11 mouse cellular contexts compared by ENCODE assay signal in genomic region chr2:150569847-150570590, GRCm38 (mm10). TPM values are rescaled to one million over a fixed set of nuclear protein-coding genes. Genes with fewer than 3 reads are reported as not detected.
DNase-seq lines count a peak whose midpoint lies in the region; ATAC-seq lines count a peak whose summit lies in the region.
"Had no signal": no experiment of that assay in that cellular context is flagged by ENCODE, and none has a peak within 500 bp of the region (broad histone marks: within the 10 kb centered on the region; RNA-seq: fewer than 3 reads in every experiment).

Gene Cst7 (plus strand): TSS chr2:150570415.

- H3K27me3 ChIP-seq in liver, embryonic 13.5 days = no peaks in the 10 kb centered on the region
- H3K27me3 ChIP-seq in splenic B cell, adult 2 months (ENCODE audit: control insufficient read depth, insufficient read depth, low read length, poor library complexity, severe bottlenecking) = no peaks in the 10 kb centered on the region
- H3K27me3 ChIP-seq: kidney, embryonic 15.5 days had no signal

- DNase-seq in MEL-GATA-1-ER (ENCODE audit: extremely low read depth, low read depth) = peak; percentile 53
- DNase-seq in liver, embryonic 13.5 days = no peak
- DNase-seq in splenic B cell, adult 2 months (ENCODE audit: low read depth, low spot score) = peak; percentile 25
- no peak for DNase-seq in urinary bladder, adult 2 months (ENCODE audit: low spot score)
- DNase-seq in right cerebral cortex, postnatal 36 days (ENCODE audit: low spot score in 2 of 2) = no peak
- DNase-seq in embryo, embryonic 10.5 days (ENCODE audit: low spot score) = no peak
- DNase-seq: heart, postnatal 36 days; lung, embryonic 14.5 days had no signal

- no peak within 1 kb of the TSS for H3K27ac ChIP-seq in liver, embryonic 13.5 days
- H3K27ac ChIP-seq: kidney, embryonic 15.5 days had no signal

- H3K4me1 ChIP-seq in liver, embryonic 13.5 days (replicated peaks) = peaks cover 32% of the 10 kb centered on the region
- H3K4me1 ChIP-seq: kidney, embryonic 15.5 days had no signal

- H3K4me3 ChIP-seq in liver, embryonic 13.5 days (replicated peaks) = no peak within 1 kb of the TSS
- H3K4me3 ChIP-seq: erythroblast, embryonic 14.5 days; kidney, embryonic 15.5 days had no signal

- no peaks in the 10 kb centered on the region for H3K9me3 ChIP-seq in liver, embryonic 13.5 days (replicated peaks)
- H3K9me3 ChIP-seq: kidney, embryonic 15.5 days had no signal

- 14% methylated on average over 11 of the region's 11 CpGs for WGBS in liver, embryonic 13.5 days (ENCODE audit: insufficient replicate concordance)

- H3K4me2 ChIP-seq in liver, embryonic 13.5 days = peak within 1 kb of the TSS; percentile 21; the same call in 1 of the 2 replicates
- H3K4me2 ChIP-seq: kidney, embryonic 15.5 days; lung, embryonic 14.5 days had no signal

- H3K36me3 ChIP-seq in liver, embryonic 13.5 days = no peaks in the 10 kb centered on the region
- no peaks in the 10 kb centered on the region for H3K36me3 ChIP-seq in splenic B cell, adult 2 months (ENCODE audit: control insufficient read depth, insufficient read depth, low read length, poor library complexity, severe bottlenecking)
- H3K36me3 ChIP-seq: kidney, embryonic 15.5 days had no signal

- no peak within 1 kb of the TSS for H3K9ac ChIP-seq in liver, embryonic 13.5 days
- H3K9ac ChIP-seq: kidney, embryonic 15.5 days; lung, embryonic 14.5 days had no signal

- ATAC-seq in CD4-positive, CD25-positive, alpha-beta regulatory T cell, adult 4 months = peak; percentile 87
- peak; percentile 52 for ATAC-seq in liver, embryonic 13.5 days (ENCODE audit: low read depth)

RNA-seq across cellular contexts. Expression of gene Cst7, which starts in this region (rescaled TPM):
- 100 to 1,000 TPM; 234 to 255 TPM for polyA plus RNA-seq in CD4-positive, CD25-positive, alpha-beta regulatory T cell, adult 4 months (2017; shearing (Covaris generic))
- polyA plus RNA-seq in liver, embryonic 13.5 days (2015; fragmentation: Nextera tagmentation; extraction: Ambion mirVana) = 6.1 and 6.2 TPM in 2 replicates
- polyA plus RNA-seq in urinary bladder, adult 2 months (2012; rRNA removed) = 0.48 and 0.71 TPM in 2 replicates

Comparison
In these comparisons a context has a peak if more than half of its experiments do, and no peak if none do; other contexts are left out.
1. RNA of gene Cst7 (polyA plus RNA-seq): 234 to 255 TPM in CD4-positive, CD25-positive, alpha-beta regulatory T cell, adult 4 months; 6.1 to 6.2 TPM in liver, embryonic 13.5 days and 0.48 to 0.71 TPM in urinary bladder, adult 2 months; every median in the first group is over 10 times any median in the second.
2. DNase-seq: peak in MEL-GATA-1-ER (single experiment) and splenic B cell, adult 2 months (single experiment); none in liver, embryonic 13.5 days (single experiment), urinary bladder, adult 2 months (single experiment), right cerebral cortex, postnatal 36 days (0 of 2) and embryo, embryonic 10.5 days (single experiment).